Mouse (Mus musculus) ZHBTc4 (cell line): Measurements from ENCODE around the gene Aldh1l1.

ENCODE experiments used
- DNase-seq: peaks from one replicate; pipeline ENCODE4 v3.0.0-alpha.2; 2011; ENCODE audit warnings: low read depth, low spot score

Gene Aldh1l1

DNA sequence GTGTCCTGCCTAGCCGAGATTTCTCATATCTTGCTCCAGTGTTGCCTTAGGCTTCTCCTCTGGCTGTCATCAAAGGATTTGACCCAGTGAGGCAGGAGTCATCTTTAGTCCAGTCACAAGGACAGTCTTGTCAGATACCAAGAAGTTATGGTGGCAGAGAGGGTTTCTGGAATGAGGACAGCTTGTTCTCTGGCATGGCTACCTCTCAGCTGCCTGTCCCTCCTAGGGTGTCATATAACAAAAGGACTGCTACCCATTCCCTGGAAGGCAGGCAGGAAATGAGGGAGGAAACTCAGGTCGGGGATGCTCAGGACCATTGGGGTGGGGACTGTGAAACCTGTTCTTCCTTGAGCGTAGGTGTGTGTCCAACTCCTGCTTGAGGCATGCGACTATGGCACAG is 14.1 kb upstream of the Aldh1l1 start:
- DNase-seq = no peak

GRCm38 (mm10) chr6:90472697-90473096 is 13.5 kb upstream of the Aldh1l1 start:
- DNase-seq = no peak

GRCm38 (mm10) chr6:90473630-90474360 is 12.4 kb upstream of the Aldh1l1 start:
- no peak for DNase-seq

- no peak for DNase-seq
These were observed 11.9 kb upstream of the Aldh1l1 start for GRCm38 (mm10) chr6:90474361-90474750.

DNA sequence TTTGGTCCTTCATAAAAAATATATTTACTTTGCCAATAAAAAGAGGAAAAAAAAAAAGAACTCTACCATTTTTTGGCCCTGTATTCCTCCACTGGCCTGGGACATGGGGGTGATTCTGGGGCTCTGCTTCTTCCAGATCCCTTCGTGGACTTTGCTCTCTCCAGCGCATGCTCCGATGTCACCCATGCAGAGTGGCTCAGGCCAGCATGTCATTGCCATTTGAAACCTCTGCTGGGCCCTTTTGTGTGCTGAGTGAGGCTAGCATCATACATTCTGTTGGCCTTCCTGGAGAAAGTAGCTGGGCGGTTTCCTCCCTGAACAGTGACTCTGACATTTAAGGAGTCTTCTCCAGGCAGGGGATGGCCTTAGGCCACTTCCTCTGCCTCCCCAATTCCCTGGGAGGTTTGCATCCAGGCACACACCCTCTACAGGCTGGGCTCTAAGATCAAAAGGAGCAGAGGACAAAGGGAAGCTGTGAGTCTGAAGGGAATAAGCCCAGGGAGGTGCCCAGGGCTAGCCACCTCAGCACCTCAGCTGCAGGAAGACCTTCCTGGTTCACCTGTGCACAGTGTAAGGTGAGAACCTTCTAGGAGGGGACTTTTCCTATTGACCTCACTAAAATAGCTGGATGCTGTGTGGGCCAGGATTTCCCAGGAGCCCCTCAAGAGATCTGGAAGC is 10.9 kb upstream of the Aldh1l1 start:
- peak; percentile 92 for DNase-seq

- no peak for DNase-seq
These were observed 10.4 kb upstream of the Aldh1l1 start for GRCm38 (mm10) chr6:90475854-90476212.

DNA sequence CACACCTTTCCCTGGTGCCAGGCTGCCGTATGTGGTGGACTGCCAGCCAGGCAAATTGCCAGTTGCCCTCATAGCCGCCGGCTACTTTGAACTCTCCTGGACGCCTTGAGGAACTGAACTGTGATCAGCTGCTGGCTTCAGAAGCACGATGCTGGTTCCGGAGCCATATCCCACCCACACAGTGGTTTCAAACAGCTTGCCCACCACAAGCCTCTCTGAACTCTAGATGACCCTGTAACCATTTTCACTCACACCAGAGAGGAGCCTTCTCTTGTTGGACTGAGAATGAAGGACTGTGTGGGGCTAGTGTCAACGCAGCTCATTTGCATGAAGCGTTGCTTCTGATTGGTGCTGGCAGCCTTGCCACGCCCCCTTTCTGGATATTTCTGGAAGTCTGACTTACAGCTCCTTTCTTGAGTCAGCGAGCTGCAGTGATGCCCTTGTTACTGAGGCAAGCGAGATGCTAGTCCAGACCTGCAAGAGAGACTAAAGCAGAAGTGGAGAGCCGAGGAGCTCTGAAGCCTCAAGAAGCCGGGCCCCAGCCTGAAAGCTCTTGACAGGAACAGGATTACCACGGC is 9.2 kb upstream of the Aldh1l1 start:
- DNase-seq = peak; percentile 78

GRCm38 (mm10) chr6:90484249-90484648 is 2.0 kb upstream of the Aldh1l1 start:
- DNase-seq = no peak

DNA sequence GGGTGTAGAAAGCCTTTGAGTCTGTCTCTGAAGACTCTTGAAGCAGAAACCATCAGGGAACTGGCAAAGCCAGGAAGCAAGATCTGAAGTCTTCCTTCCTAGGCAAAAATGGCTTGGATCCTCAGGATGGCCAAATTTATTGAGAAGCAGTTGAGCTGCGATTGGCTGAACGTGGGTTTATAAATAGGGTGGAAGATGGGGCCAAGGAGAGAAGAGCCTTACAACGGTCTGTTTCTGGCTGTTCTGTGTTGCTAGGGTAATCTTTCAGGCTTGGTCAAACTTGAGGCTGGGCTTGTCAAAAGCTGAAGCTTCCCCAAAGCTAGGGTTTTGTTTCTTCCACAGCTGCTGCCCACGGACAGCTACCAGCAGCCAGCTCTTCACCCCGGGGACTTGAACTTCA is 1.4 kb upstream of the Aldh1l1 start:
- no peak for DNase-seq

- no peak for DNase-seq
These were observed 1.3 kb downstream of the Aldh1l1 start for GRCm38 (mm10) chr6:90487531-90487930.

- DNase-seq = no peak
These were observed 3.3 kb downstream of the Aldh1l1 start for GRCm38 (mm10) chr6:90489532-90489931.

DNA sequence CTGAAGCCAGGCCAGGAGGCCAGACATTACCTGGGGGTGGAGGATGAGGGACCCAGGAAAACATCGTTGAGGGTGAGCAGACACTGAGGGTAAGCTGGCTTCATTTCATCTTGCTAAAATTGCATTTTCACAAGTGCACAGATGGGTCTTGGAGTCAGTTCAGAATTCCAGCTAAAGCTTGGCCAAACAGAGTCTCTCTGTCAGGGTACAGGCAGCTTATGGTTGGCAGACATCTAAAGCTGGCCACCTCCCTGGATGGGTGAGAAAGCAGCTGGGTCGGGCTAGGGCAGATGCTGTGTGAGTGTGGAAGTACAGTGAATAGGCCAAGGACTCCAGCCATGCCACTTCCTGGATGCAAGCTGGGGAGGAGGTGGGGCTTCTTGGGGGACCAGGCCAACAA is 4.7 kb downstream of the Aldh1l1 start:
- DNase-seq = no peak

GRCm38 (mm10) chr6:90491956-90492744 is 5.9 kb downstream of the Aldh1l1 start:
- DNase-seq = no peak

- no peak for DNase-seq
These were observed 7.9 kb downstream of the Aldh1l1 start for GRCm38 (mm10) chr6:90494155-90494554.

- no peak for DNase-seq
These were observed 8.3 kb downstream of the Aldh1l1 start for GRCm38 (mm10) chr6:90494566-90494965.

GRCm38 (mm10) chr6:90495282-90495912 is 9.2 kb downstream of the Aldh1l1 start:
- DNase-seq = no peak

- DNase-seq = no peak
These were observed 10.0 kb downstream of the Aldh1l1 start for GRCm38 (mm10) chr6:90496217-90496616.

DNA sequence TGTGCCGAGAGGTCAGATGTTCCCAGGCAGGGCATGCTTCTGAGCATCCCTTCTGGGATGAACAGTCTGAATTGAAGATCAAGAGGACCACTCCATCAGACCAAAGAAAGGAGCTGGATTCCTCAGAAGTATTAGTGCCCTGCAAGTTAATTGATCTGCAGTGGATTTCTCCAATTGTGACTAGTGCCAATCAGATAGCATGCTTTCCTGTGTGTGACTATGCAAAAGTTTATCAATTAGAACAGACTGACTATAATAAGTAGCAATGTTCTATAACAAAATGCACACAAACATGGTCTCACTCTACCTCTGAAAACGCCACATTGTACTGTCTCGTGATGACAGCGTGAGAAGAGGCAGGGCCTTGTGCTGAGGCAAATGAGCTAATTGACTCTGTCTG is 13.3 kb downstream of the Aldh1l1 start:
- DNase-seq = no peak

GRCm38 (mm10) chr6:90501222-90501940 is 15.2 kb downstream of the Aldh1l1 start:
- no peak for DNase-seq

DNA sequence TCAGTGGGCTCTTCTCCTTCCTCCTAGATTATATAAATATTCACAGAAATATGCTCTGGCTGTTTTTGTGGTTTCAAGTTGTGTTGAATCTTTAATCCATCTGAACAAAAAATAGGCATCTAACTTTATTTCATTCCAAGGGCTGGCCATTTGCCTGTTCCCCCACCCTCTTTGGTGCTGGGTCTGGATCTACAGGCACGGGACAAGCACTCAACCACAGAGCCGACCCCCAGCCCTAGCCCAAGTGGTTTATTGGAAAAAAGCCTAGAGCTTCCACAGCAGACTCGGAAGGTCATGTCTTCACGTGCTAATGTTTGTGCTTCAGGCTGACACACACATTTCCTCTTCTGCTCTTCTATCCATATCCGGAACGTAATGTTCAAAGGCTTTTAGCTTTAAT is 19.7 kb downstream of the Aldh1l1 start:
- no peak for DNase-seq

GRCm38 (mm10) chr6:90506673-90507311 is 20.6 kb downstream of the Aldh1l1 start:
- DNase-seq = peak; percentile 41
